Mouse (Mus musculus): Measurements from ENCODE around the gene Cldn7.

Gene Cldn7

GRCm38 (mm10) chr11:69982877-69983276 is 18.3 kb downstream of the Cldn7 start:
- ChIA-PET POLR2A (interaction anchor here in 3 of 4 experiments (1.0 to 8.0 kb wide), 11 partner anchors 9 to 81 kb away, joined by 3 to 137 read pairs (median 57); partner anchors contain the start of genes Cldn7 (in 2 of the 3), Gabarap (in 2 of the 3), Phf23 (in 2 of the 3) and Eif5a (in 1 of the 3)), CTCF (interaction anchor here in 1 of 4 experiments (0.9 kb wide), 1 partner anchor 23 kb away, joined by 3 read pairs; no protein-coding TSS in a partner anchor)

GRCm38 (mm10) chr11:69983377-69983776 is 18.8 kb downstream of the Cldn7 start:
- ChIA-PET CTCF (no interaction called here), POLR2A (interaction anchor here in 2 of 4 experiments (1.0 to 8.0 kb wide), 9 partner anchors 8 to 63 kb away, joined by 3 to 137 read pairs (median 6); partner anchors contain the start of genes Gabarap (in 2 of the 2), Phf23 (in 2 of the 2), Acadvl (in 1 of the 2) and Eif5a (in 1 of the 2))

- POLR2A ChIA-PET, result interaction anchor here in 3 of 4 experiments (0.5 to 8.0 kb wide), 9 partner anchors 7 to 261 kb away, joined by 3 to 86 read pairs (median 4); partner anchors contain the start of genes Dvl2 (in 1 of the 3), Eif5a (in 1 of the 3), Gabarap (in 1 of the 3) and Phf23 (in 1 of the 3)
- CTCF ChIA-PET, result interaction anchor here in 2 of 4 experiments (0.6 to 1.9 kb wide), 2 partner anchors 36 to 866 kb away, joined by 3 to 6 read pairs; partner anchors contain the start of gene Slc2a4 (in 1 of the 2)
These were observed 19.9 kb downstream of the Cldn7 start for GRCm38 (mm10) chr11:69984431-69984830.

DNA sequence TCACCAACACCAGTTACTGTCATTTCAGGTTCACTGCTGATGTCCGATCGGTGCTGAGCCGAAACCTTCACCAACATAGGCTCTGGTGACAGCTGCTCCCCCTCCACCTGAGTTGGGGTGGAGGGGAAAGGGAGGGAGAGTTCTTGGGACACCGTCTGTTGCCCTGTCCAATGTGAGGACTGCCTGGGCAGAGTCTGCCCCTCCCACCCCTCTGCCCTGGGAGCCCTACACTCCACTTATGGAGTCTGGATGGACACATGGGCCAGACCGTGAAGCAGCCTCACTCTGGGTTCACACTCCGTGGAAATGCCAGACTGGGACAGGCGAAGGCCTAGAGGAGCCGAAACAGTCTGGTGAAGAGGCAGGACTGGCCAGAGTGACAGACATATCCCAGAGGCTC is 25.4 kb downstream of the Cldn7 start:
- ChIA-PET CTCF (no interaction called here), POLR2A (interaction anchor here in 2 of 4 experiments (1.0 to 6.4 kb wide), 4 partner anchors 8 to 248 kb away, joined by 3 to 137 read pairs (median 14); partner anchors contain the start of genes 0610010K14Rik (in 1 of the 2), Ctdnep1 (in 1 of the 2), Eif5a (in 1 of the 2) and Elp5 (in 1 of the 2))

DNA sequence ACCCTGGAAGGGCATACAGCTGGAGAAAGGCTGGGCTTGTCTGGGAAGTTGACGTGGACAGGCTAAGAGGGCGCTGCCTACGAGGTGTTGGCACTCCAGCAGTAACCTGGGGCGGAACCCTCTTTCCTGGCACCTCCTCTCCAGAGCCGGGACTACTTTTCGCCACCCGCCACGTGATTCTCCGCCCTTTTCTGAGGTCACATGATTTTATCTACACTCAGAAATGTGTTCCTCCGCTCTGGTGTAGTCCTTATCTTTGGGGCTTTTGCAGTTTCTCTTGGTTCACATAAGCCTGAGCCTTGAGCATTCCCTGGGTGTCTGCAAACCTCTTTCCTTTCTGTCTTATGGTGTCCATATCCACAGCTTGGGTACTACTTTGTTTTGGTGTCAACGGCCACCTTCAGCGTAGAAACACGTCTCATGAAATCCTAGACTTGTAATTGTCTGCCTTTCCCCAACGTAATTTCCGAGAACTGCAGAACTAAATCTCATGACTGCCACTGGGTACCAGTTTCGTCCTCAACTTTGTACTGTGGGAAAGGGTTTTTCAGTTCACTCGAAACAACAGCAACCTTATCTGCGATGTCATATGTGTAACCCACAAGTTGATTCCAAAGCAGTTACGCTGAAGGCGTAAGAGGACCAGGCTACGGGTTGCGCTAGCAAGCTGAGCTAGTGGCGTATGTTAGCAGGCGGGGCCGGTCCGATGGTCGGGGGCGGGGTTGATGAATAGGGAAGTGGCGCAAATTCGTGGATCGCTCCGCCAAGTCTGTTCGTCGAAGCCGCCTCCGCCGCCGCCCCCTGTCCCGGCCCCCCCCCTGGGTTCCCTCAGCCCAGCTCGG is 26.5 kb downstream of the Cldn7 start, which contains the start of gene Gabarap:
Gene Gabarap (plus strand): TSS at position 294 of the 842 bp plus-strand sequence.
- ChIA-PET POLR2A (interaction anchor here (0.5 to 6.4 kb wide), 52 partner anchors 9 to 979 kb away, joined by 3 to 137 read pairs (median 4); partner anchors contain the start of genes Dvl2 (in 4 of the 4), Acadvl (in 3 of the 4), Ctdnep1 (in 3 of the 4) and Eif5a (in 3 of the 4)), CTCF (interaction anchor here in 1 of 4 experiments (1.0 to 1.9 kb wide), 5 partner anchors 10 to 42 kb away, joined by 3 to 8 read pairs (median 6); partner anchors contain the start of genes Ctdnep1, Dvl2 and Slc2a4)

DNA sequence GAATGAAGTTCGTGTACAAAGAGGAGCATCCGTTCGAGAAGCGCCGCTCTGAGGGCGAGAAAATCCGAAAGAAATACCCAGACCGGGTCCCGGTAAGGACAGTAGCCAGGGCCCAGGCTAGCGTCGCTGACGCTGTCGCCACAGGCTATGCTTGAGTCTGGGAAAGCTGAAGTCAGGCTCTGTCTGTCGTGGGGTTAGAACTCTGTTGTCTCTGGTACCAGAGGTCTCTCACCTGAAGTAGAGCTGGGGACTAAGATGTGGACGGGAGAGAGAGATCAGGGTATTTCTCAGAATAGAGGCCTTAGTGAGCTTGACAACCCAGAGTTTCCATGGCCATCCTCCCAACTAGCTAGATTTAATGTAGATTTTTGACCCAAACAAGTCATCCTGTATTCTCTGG is 27.1 kb downstream of the Cldn7 start:
- ChIA-PET CTCF (interaction anchor here in 2 of 4 experiments (0.5 to 1.9 kb wide), 7 partner anchors 9 to 58 kb away, joined by 3 to 8 read pairs (median 5); partner anchors contain the start of genes Ctdnep1 (in 1 of the 2), Dvl2 (in 1 of the 2) and Slc2a4 (in 1 of the 2)), POLR2A (interaction anchor here (0.5 to 6.4 kb wide), 54 partner anchors 9 to 978 kb away, joined by 3 to 137 read pairs (median 4); partner anchors contain the start of genes Dvl2 (in 4 of the 4), Ctdnep1 (in 3 of the 4), Eif5a (in 3 of the 4) and Elp5 (in 3 of the 4))

DNA sequence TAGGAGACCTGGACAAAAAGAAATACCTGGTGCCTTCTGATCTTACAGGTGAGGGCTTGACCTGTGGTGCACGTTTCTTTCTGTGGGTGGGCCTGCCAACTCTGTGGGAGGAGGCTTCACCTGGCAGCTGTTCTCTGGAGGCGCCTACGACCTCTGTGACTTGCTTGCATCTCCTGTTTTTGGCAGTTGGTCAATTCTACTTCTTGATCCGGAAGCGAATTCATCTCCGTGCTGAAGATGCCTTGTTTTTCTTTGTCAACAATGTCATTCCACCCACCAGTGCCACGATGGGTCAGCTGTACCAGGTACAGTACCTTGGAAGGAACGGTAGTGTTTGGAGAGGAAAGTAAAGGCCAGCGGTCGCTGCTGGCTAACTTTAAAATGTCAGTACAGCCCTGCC is 27.8 kb downstream of the Cldn7 start:
- ChIA-PET CTCF (interaction anchor here in 3 of 4 experiments (0.5 to 1.9 kb wide), 7 partner anchors 8 to 305 kb away, joined by 3 to 8 read pairs (median 5); partner anchors contain the start of genes Dvl2 (in 1 of the 3) and Slc2a4 (in 1 of the 3)), POLR2A (interaction anchor here (0.7 to 6.4 kb wide), 37 partner anchors 8 to 676 kb away, joined by 3 to 137 read pairs (median 5); partner anchors contain the start of genes Dvl2 (in 4 of the 4), Ctdnep1 (in 3 of the 4), Elp5 (in 3 of the 4) and Acadvl (in 2 of the 4))

DNA sequence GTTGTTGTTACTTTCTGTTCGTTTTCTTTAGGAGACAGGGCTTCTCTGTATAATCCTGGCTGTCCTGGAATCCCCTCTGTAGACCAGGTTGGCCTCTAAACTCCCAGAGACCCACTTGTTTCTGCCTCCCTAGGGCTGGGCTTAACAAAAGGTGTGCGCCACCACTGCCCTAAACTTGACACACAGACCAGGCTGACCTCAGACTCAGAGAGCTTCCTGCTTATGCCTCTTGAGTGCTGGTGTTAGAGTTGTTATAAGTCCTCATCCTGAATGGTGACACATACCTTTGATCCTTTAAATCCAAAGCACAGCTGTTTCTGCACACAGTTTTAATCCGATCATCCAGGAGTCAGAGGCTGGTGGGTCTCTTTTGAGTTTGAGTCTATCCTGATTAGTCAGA is 28.4 kb downstream of the Cldn7 start:
- ChIA-PET CTCF (interaction anchor here in 1 of 4 experiments (1.9 kb wide), 1 partner anchor 9 kb away, joined by 6 read pairs; no protein-coding TSS in a partner anchor), POLR2A (interaction anchor here in 3 of 4 experiments (1.2 to 6.4 kb wide), 9 partner anchors 8 to 278 kb away, joined by 3 to 137 read pairs (median 10); partner anchors contain the start of genes Ctdnep1 (in 2 of the 3), Elp5 (in 2 of the 3), Acadvl (in 1 of the 3) and Dvl2 (in 1 of the 3))

DNA sequence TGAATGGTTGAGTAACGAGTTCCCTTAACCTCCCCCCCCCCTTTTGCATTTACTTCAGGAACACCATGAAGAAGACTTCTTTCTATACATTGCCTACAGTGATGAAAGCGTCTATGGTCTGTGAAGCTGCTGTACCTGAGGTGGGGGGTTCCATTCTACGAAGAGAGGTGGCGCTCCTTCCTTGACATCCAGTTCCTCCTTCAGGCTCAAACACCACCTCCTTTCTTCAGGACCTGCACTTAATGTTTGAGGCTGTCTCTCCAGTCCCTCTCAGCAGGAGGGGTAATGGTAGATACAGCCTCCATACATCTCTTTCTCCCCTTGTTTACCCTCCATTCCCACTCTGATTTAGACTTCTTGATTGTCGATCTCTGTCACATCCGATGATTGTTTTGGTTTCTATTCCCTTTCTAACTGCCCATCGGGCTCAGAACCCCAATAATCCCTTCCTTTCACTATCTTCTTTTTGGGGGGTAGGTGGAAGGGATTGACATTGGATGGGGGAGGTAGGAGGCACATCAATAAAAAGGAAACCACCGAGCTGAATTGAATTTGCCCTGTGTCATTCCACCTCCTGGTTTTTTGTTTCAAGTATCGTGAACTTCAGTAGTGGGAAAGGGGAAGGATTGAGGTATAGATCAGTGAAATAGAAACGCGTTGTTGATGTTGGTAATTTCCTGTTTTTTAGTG is 30.0 kb downstream of the Cldn7 start:
- CTCF ChIA-PET, result interaction anchor here in 3 of 4 experiments (0.5 to 1.0 kb wide), 5 partner anchors 16 to 336 kb away, joined by 3 to 7 read pairs (median 3); partner anchors contain the start of gene Acadvl (in 1 of the 3)
- POLR2A ChIA-PET, result interaction anchor here in 3 of 4 experiments (0.8 to 6.4 kb wide), 4 partner anchors 13 to 21 kb away, joined by 3 to 137 read pairs (median 5); partner anchors contain the start of genes Acadvl (in 1 of the 3), Ctdnep1 (in 1 of the 3) and Elp5 (in 1 of the 3)

DNA sequence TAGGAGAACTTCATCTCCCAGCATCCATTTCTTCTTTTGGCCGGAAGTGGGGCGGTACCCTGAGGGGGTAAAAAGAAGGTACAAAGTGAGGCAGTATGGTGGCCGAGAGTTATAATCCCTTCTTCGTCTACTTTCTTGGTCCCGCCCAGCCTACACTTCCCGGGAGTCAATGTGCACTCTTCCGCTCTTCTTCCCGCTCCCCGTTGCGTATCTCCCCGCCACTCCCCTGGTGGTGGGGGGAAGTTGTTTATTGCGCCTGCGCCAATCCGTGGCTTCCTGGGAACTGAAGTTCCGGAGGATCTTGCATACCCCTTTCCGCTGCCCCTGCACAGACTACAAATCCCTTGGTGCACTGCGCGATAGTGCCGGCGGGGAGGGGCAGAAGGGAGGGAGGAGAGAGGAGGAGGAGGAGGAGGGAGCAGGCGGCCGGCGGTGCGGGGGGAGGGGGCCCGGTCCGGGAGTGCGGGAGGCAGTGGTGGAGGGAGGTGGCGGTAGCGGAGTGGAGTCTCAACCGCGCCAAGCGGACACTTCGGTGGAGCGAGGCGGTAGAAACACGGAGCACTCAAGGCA is 30.9 kb downstream of the Cldn7 start, which contains the start of gene Phf23:
Gene Phf23 (plus strand): TSS at position 387 of the 570 bp plus-strand sequence.
- POLR2A ChIA-PET, result interaction anchor here (0.7 to 3.9 kb wide), 22 partner anchors 10 to 236 kb away, joined by 3 to 97 read pairs (median 9); partner anchors contain the start of genes Ctdnep1 (in 3 of the 4), Eif5a (in 2 of the 4), Elp5 (in 2 of the 4) and 2810408A11Rik (in 1 of the 4)
- CTCF ChIA-PET, result interaction anchor here in 1 of 4 experiments (0.9 to 1.2 kb wide), 2 partner anchors 47 to 63 kb away, joined by 3 to 5 read pairs; partner anchors contain the start of gene Slc2a4

DNA sequence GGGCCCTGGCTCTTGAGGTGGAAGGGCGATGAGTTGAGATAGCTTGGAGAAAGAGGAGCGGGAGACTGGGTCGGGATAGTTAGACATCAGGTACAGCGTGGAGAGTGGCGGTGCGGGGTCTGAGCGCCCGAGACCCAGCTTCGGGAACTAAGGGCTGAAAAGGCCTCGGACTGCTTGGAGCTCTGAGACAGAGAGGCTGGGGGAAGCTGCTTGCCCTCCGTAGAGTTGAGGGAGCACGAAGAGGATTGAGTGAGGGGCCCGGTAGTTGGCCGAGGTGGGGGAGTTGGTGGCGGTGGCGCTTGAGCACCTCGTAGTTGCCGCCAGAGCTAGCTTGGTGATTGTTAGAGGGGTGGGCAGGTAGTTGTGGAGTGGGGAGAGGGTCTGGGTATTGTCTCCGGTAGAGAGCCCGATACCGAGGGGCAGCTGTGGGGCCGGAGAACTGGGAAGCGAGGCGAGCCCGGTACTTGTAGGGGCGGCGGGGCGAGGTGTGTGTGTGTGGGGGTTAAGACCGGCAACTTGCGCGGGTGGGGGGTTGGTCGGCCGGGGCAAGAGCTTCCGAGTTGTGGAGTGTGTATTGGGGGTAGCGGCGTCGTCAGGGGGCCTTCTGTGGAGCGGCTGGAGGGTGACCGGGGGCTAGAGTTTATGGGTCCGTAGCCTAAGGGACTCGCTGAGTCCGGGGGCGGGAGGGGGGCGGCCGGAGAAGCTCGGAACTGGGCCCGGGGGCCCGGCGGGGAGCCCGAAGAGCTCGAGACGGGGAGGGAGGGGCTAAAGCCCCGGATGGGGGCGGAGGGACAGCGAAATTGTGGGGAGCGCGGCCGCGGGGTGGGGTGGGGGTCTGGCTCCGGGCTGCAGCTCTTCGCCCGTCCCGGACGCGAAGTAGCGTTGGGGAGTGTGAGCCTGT is 31.8 kb downstream of the Cldn7 start:
- CTCF ChIA-PET, result interaction anchor here (0.6 to 1.4 kb wide), 11 partner anchors 9 to 363 kb away, joined by 3 to 14 read pairs (median 5); partner anchors contain the start of genes Elp5 (in 1 of the 4), Fxr2 (in 1 of the 4) and Slc2a4 (in 1 of the 4)
- POLR2A ChIA-PET, result interaction anchor here (0.5 to 3.9 kb wide), 82 partner anchors 8 to 704 kb away, joined by 3 to 97 read pairs (median 4); partner anchors contain the start of genes Acadvl (in 3 of the 4), Ctdnep1 (in 3 of the 4), Eif5a (in 3 of the 4) and 0610010K14Rik (in 2 of the 4)

DNA sequence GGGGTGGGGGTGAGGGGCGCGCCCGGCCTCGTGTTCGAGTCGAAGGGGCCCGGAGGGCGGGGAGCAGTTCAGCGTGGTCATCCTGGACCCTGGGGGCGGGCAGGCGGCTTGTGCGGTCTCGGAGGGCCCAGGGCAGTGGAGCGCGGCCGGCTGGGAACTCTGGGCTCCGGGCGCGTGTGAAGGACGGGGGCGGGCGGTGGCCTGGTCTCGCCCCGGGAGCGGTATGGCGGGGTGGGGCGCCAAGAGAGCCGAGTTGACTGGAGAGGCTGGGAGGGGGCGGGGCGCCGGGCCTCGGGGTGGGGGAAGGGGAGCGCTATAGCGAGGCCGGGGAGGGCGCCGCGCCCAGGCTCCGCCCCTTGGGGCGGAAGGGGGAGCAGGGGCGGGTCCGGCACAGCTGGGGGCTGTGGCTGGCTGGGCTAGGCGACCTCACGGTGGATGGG is 32.5 kb downstream of the Cldn7 start:
- ChIA-PET POLR2A (interaction anchor here (0.6 to 3.9 kb wide), 77 partner anchors 8 to 528 kb away, joined by 3 to 97 read pairs (median 5); partner anchors contain the start of genes Acadvl (in 3 of the 4), Ctdnep1 (in 3 of the 4), Eif5a (in 3 of the 4) and 0610010K14Rik (in 2 of the 4)), CTCF (interaction anchor here in 3 of 4 experiments (0.7 to 1.4 kb wide), 8 partner anchors 9 to 364 kb away, joined by 3 to 6 read pairs (median 4); partner anchors contain the start of gene Fxr2 (in 1 of the 3))

DNA sequence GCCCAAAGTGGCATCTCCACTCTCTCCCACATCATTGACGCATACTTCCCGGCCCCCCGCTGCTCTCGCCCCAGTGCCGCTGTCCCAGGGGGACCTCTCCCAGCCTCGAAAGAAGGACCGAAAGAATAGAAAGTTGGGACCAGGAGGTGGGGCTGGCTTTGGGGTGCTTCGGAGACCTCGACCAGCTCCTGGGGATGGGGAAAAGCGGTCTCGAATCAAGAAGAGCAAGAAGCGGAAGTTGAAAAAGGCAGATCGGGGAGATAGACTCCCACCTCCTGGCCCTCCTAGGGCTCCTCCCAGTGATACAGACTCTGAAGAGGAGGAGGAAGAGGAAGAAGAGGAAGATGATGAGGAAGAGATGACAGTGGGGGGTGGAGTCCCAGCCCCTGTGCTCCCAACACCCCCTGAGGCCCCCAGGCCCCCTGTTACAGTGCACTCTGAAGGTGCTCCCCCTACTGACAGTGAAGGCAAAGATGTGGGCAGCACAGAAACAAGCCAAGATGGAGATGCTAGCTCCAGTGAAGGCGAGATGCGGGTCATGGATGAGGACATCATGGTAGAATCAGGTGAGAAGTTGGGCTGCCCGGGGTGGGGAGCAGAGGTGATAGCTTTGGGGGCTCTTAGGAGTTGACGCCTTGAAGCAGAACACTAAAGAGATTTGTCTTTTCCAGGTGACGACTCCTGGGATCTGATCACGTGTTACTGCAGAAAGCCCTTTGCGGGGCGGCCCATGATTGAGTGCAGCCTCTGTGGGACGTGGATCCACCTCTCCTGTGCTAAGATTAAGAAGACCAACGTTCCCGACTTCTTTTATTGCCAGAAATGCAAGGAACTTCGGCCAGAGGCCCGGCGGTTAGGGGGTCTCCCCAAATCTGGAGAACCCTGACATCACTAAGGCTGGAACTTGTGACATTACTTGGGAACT is 34.2 kb downstream of the Cldn7 start:
- ChIA-PET CTCF (interaction anchor here (0.5 to 1.8 kb wide), 7 partner anchors 13 to 279 kb away, joined by 3 to 8 read pairs (median 3); partner anchors contain the start of gene Ctdnep1 (in 1 of the 4)), POLR2A (interaction anchor here (0.6 to 3.9 kb wide), 25 partner anchors 10 to 491 kb away, joined by 3 to 97 read pairs (median 8); partner anchors contain the start of genes Ctdnep1 (in 3 of the 4), 0610010K14Rik (in 2 of the 4), Acadvl (in 2 of the 4) and Eif5a (in 2 of the 4))
